In genomic region chr10:121705399-121706163, GRCm38 (mm10) we compare ENCODE assay signal across 14 mouse cellular contexts. TPM values are rescaled to one million over a fixed set of nuclear protein-coding genes. Genes with fewer than 3 reads are reported as not detected.
DNase-seq lines count a peak whose midpoint lies in the region; ATAC-seq lines count a peak whose summit lies in the region.
"Had no signal": no experiment of that assay in that cellular context is flagged by ENCODE, and none has a peak within 500 bp of the region (broad histone marks: within the 10 kb centered on the region; RNA-seq: fewer than 3 reads in every experiment).

No protein-coding gene starts in this region.

- 68% methylated on average over 15 of the region's 15 CpGs for WGBS in heart, embryonic 12.5 days

- no peaks in the 10 kb centered on the region for H3K4me1 ChIP-seq in heart, embryonic 12.5 days (replicated peaks)
- H3K4me1 ChIP-seq: hindbrain, embryonic 10.5 days; liver, embryonic 15.5 days; midbrain, embryonic 13.5 days had no signal

- DNase-seq in heart, postnatal 25 days (ENCODE audit: low spot score): peak; percentile 24
- DNase-seq in adrenal gland, adult 2 months: peak; percentile 82
- peak; percentile 19 for DNase-seq in brain, adult 2 months (ENCODE audit: low read depth, low spot score)
- peak; percentile 79 for DNase-seq in lung, postnatal 36 days
- no peak for DNase-seq in Muller cell, postnatal 12 days (ENCODE audit: inconsistent ontology term)
- no peak for DNase-seq in thymus, postnatal 36 days
- DNase-seq in thymus, postnatal 4 days: no peak
- DNase-seq: cerebellum, postnatal 14 days; kidney, adult 18-20 months had no signal

- H3K27ac ChIP-seq in heart, embryonic 12.5 days (ENCODE audit: poor library complexity, severe bottlenecking): no peak overlapping the region
- H3K27ac ChIP-seq: hindbrain, embryonic 10.5 days; liver, embryonic 15.5 days; midbrain, embryonic 13.5 days had no signal

- no peak for ATAC-seq in heart, embryonic 12.5 days (ENCODE audit: insufficient number of reproducible peaks, low FRiP score)
- ATAC-seq: midbrain, embryonic 13.5 days had no signal

- intact Hi-C loops in heart, postnatal 25 days (cut with DNase I): no loop called here

- no peak overlapping the region for H3K4me3 ChIP-seq in heart, embryonic 12.5 days
- H3K4me3 ChIP-seq: hindbrain, embryonic 10.5 days; liver, embryonic 15.5 days; midbrain, embryonic 13.5 days had no signal

- H3K27me3 ChIP-seq in heart, embryonic 12.5 days (replicated peaks): 0 out of 2 replicates have a peak, but pooled peaks cover 5% of the 10 kb centered on the region
- H3K27me3 ChIP-seq: CH12.LX; liver, embryonic 15.5 days; midbrain, embryonic 13.5 days had no signal

- no peak overlapping the region for H3K4me2 ChIP-seq in heart, embryonic 12.5 days
- H3K4me2 ChIP-seq: liver, embryonic 15.5 days; midbrain, embryonic 13.5 days had no signal

- no peak overlapping the region for H3K9ac ChIP-seq in heart, embryonic 12.5 days
- H3K9ac ChIP-seq: liver, embryonic 15.5 days; midbrain, embryonic 13.5 days had no signal

- H3K36me3 ChIP-seq in heart, embryonic 12.5 days: no peaks in the 10 kb centered on the region
- H3K36me3 ChIP-seq: hindbrain, embryonic 10.5 days; liver, embryonic 15.5 days; midbrain, embryonic 13.5 days had no signal

- no peaks in the 10 kb centered on the region for H3K9me3 ChIP-seq in heart, embryonic 12.5 days (replicated peaks)
- H3K9me3 ChIP-seq: hindbrain, embryonic 10.5 days; liver, embryonic 15.5 days; midbrain, embryonic 13.5 days had no signal

RNA-seq across cellular contexts. Expression of gene BC048403, which starts 34.2 kb away (rescaled TPM):
- 1 to 10 TPM; 1.4 to 1.5 TPM for total RNA-seq in heart, postnatal 25 days (2021)
- 2.6 and 2.9 TPM in 2 replicates for polyA plus RNA-seq in heart, embryonic 12.5 days (2016; fragmentation: Nextera tagmentation; extraction: Ambion mirVana)
- 10 to 100 TPM in 1 of 2 experiments, 1 to 10 TPM in 1; 8.4 to 12.4 TPM for total RNA-seq in adrenal gland, adult 2 months (2021)
- 7.3 and 16.9 TPM in 2 replicates for polyA plus RNA-seq in adrenal gland, adult 2 months (2012; rRNA removed)

Comparison
In these comparisons a context has a peak if more than half of its experiments do, and no peak if none do; other contexts are left out.
1. DNase-seq: peak in heart, postnatal 25 days (single experiment), adrenal gland, adult 2 months (single experiment), brain, adult 2 months (single experiment) and lung, postnatal 36 days (single experiment); none in Muller cell, postnatal 12 days (single experiment), thymus, postnatal 36 days (0 of 2) and thymus, postnatal 4 days (single experiment).